Mouse (Mus musculus) forebrain, embryonic 16.5 days (tissue): ENCODE data around the gene Camk2g. TPM values are rescaled to one million over a fixed set of nuclear protein-coding genes. Genes with fewer than 3 reads are reported as not detected.

Experiments
- ATAC-seq: fragments of 200-750 bp; cut with Nextera tagmentation; 2 replicates; pipeline ENCODE4 v1.8.0; 2017; ENCODE audit warnings: mild to moderate bottlenecking, moderate library complexity
- H3K27ac ChIP-seq: fragments of 300-500 bp; sonication (generic); 2 replicates; pipeline ENCODE4 v1.5.1; 2014; ENCODE audit warnings: low read length, control low read depth
- H3K27me3 ChIP-seq: fragments of 300-500 bp; sonication (generic); replicated peaks from 2 replicates; pipeline ENCODE4 v1.6.1; 2014; ENCODE audit warnings: low read length; ENCODE audit not compliant: control insufficient read depth, insufficient read depth
- H3K36me3 ChIP-seq: fragments of 300-500 bp; sonication (generic); 2 replicates; pipeline ENCODE4 v1.6.1; 2014; ENCODE audit not compliant: control insufficient read depth, insufficient read depth
- H3K4me1 ChIP-seq: fragments of 300-500 bp; sonication (generic); replicated peaks from 2 replicates; pipeline ENCODE4 v1.6.1; 2014; ENCODE audit warnings: low read length; ENCODE audit not compliant: control insufficient read depth, insufficient read depth
- H3K4me2 ChIP-seq: fragments of 300-500 bp; sonication (generic); 2 replicates; pipeline ENCODE4 v1.6.1; 2014; ENCODE audit warnings: mild to moderate bottlenecking, low read length, control low read depth
- H3K4me3 ChIP-seq: fragments of 300-500 bp; sonication (generic); replicated peaks from 2 replicates; pipeline ENCODE4 v1.5.1; 2014; ENCODE audit warnings: mild to moderate bottlenecking, low read length, control low read depth
- H3K9ac ChIP-seq: fragments of 300-500 bp; sonication (generic); replicated peaks from 2 replicates; pipeline ENCODE4 v1.6.1; 2014; ENCODE audit warnings: low read depth, low read length, control low read depth
- H3K9me3 ChIP-seq: fragments of 300-500 bp; sonication (generic); 2 replicates; pipeline ENCODE4 v1.6.1; 2016; ENCODE audit warnings: low read length; ENCODE audit not compliant: control insufficient read depth
- WGBS: fragments of 180-500 bp; shearing (Covaris S2); extraction: QIAGEN DNeasy Blood & Tissue Kit; methylation state at CpG from one replicate; pipeline ENCODE4 v1.1.7; 2014; 5-methylcytosine and 5-hydroxymethylcytosine counted together
- polyA plus RNA-seq: library from polyadenylated mRNA; unstranded; fragments of >200 nt; fragmentation: Nextera tagmentation; extraction: Ambion mirVana; gene quantifications from 2 replicates; pipeline ENCODE4 v1.2.1, GENCODE M21; 2015

Camk2g gene
- polyA plus RNA-seq, 1 experiment from 2014 or later, result 123 TPM

DNA sequence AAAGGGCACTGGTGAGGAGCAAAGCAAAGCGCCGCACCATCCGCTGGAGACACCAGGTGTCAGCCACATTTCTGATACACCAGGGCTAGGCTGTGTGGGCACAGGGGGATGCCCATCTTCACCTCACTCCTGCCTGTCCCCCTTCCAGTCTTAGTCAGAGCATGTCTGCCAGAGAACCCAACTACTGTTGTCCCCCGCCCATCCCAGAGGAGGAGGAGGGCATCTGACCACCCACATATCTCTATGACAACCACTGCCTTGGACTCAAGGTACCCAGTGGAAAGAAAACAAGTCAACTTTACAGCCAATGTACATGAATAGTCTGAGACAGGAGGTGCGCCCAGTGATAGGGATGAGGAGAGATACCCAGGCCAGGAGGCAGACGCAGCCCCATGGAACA lies 2.9 kb downstream of the Camk2g start:
- no peak overlapping the region for H3K4me2 ChIP-seq
- H3K9ac ChIP-seq, result no peak overlapping the region
- 94% methylated on average over 6 of the region's 6 CpGs for WGBS
- no peak overlapping the region for H3K4me3 ChIP-seq
- H3K36me3 ChIP-seq, result peaks cover 2% of the 10 kb centered on the region; the same call in 1 of the 2 replicates
- no peaks in the 10 kb centered on the region for H3K27me3 ChIP-seq
- no peak for ATAC-seq
- no peaks in the 10 kb centered on the region for H3K9me3 ChIP-seq
- H3K27ac ChIP-seq, result no peak overlapping the region
- peaks cover 26% of the 10 kb centered on the region for H3K4me1 ChIP-seq

DNA sequence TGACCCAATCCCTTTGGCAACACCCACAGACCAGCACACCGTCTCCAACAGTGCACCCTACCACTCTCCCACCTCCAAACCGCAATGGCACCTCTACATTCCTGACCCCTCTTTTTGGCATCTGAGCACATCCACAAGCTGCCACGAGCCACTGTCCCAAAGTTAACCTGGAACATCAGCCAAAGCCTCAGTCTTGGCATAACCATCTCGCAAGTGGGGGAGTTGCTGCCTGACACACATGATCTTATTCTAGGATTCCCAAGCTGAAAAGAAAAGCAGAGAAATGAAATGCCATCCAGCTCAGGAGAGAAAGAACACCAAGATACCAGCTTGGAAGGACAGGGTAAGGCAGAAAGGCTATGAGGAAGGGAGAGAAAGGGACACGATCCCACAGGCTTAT lies 3.4 kb downstream of the Camk2g start:
- peaks cover 2% of the 10 kb centered on the region; the same call in 1 of the 2 replicates for H3K36me3 ChIP-seq
- no peaks in the 10 kb centered on the region for H3K9me3 ChIP-seq
- no peak overlapping the region for H3K9ac ChIP-seq
- peaks cover 26% of the 10 kb centered on the region for H3K4me1 ChIP-seq
- no peak overlapping the region for H3K4me2 ChIP-seq
- ATAC-seq, result no peak
- H3K4me3 ChIP-seq, result no peak overlapping the region
- no peak overlapping the region for H3K27ac ChIP-seq
- no peaks in the 10 kb centered on the region for H3K27me3 ChIP-seq
- WGBS, result 98% methylated on average over 5 of the region's 5 CpGs

DNA sequence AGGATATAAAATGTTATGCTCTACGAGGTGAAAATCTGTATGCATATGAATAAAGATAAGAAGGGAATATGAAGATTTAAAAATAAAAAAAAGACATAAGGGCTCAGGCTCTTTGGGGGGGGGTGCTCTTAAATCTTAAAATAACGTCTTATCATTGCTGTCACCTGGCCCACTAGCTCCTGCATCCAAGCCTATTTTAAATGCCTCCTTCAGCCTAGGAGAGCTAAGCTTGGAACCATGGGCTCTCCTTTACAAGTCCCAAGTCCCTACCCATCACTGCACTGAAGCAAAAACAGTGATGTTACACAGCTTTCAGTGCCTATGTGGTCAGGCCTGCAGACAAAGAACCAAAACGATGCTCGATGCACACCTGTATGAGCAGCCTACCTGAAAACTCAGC lies 4.3 kb downstream of the Camk2g start:
- H3K27ac ChIP-seq, result no peak overlapping the region
- no peaks in the 10 kb centered on the region for H3K9me3 ChIP-seq
- H3K9ac ChIP-seq, result no peak overlapping the region
- peaks cover 2% of the 10 kb centered on the region; the same call in 1 of the 2 replicates for H3K36me3 ChIP-seq
- H3K4me3 ChIP-seq, result no peak overlapping the region
- H3K4me2 ChIP-seq, result no peak overlapping the region
- H3K4me1 ChIP-seq, result peaks cover 25% of the 10 kb centered on the region
- ATAC-seq, result no peak
- no peaks in the 10 kb centered on the region for H3K27me3 ChIP-seq
- WGBS, result 96% methylated on average over 4 of the region's 4 CpGs

DNA sequence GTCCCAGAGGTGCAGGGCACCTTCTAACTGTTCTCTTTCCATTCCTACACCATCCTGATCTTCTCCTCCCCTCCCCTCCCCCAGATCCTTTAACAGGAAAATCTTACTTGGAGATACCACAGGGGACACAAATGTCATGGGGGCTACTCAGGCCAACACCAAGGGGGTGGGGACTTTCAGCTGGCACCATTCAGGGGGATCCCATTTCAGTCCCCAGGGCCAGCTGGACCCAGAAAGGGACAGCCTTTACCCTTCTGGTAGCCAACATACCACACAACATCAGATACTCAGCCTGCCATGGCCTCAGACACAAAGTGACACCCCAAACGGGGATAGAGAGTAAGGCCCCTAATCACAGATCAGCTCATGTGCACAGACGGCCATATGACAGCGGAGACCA lies 5.7 kb downstream of the Camk2g start:
- no peak for ATAC-seq
- H3K9ac ChIP-seq, result no peak overlapping the region
- H3K9me3 ChIP-seq, result no peaks in the 10 kb centered on the region
- H3K36me3 ChIP-seq, result peaks cover 2% of the 10 kb centered on the region; the same call in 1 of the 2 replicates
- peaks cover 19% of the 10 kb centered on the region for H3K4me1 ChIP-seq
- H3K4me3 ChIP-seq, result no peak overlapping the region
- no peak overlapping the region for H3K27ac ChIP-seq
- no peaks in the 10 kb centered on the region for H3K27me3 ChIP-seq
- no peak overlapping the region for H3K4me2 ChIP-seq
- WGBS, result 84% methylated on average over 3 of the region's 3 CpGs

DNA sequence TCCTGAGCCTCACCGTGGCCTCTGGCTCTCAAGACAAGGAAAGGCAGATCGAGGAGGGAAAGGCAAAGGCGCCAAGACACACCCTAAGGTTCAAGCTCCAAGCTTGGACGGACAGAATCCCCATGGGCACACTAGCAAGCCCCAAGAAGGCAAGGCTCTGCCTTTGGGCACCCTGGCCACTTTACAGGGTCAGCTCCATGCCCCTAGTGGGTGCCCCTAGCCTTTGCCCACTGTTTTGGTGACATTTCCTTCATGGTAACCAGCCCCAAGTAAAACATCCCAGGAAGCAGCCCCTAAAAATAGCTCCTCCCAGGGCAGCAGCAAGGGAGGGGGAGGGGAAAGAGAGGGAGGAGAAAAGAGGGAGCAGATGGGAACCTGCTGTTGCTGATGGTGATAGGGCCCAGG lies 7.3 kb downstream of the Camk2g start:
- Histone ChIP-seq H3K36me3 (peaks cover 4% of the 10 kb centered on the region; the same call in 1 of the 2 replicates), H3K9ac (no peak overlapping the region), H3K27ac (no peak overlapping the region), H3K4me3 (no peak overlapping the region), H3K4me1 (peaks cover 9% of the 10 kb centered on the region), H3K27me3 (no peaks in the 10 kb centered on the region), H3K9me3 (no peaks in the 10 kb centered on the region), H3K4me2 (no peak overlapping the region)
- no peak for ATAC-seq
- WGBS, result 83% methylated on average over 4 of the region's 4 CpGs

DNA sequence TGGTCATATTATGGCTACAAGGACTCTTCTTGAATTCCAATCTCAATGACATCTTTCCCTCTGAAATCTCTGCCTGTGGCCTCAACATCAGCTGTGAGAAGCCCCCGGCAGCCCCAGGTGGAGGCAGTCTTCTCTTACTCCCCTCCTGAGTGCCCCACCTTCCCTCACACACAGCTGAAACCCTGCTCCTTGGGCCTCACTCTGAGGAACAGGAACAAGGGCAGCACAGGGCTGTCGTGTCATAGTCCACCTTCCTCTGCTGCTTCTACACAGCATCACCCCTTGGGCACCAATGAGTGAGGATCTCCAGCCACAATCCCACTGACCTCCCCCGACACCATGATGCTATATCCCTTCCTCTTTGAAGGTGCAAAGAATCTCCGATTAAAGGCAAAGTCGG lies 7.9 kb downstream of the Camk2g start:
- Histone ChIP-seq H3K4me3 (no peak overlapping the region), H3K27ac (no peak overlapping the region), H3K4me1 (peaks cover 9% of the 10 kb centered on the region), H3K4me2 (no peak overlapping the region), H3K9me3 (no peaks in the 10 kb centered on the region), H3K27me3 (no peaks in the 10 kb centered on the region), H3K36me3 (peaks cover 4% of the 10 kb centered on the region; the same call in 1 of the 2 replicates), H3K9ac (no peak overlapping the region)
- no peak for ATAC-seq
- 91% methylated on average over 5 of the region's 5 CpGs for WGBS

DNA sequence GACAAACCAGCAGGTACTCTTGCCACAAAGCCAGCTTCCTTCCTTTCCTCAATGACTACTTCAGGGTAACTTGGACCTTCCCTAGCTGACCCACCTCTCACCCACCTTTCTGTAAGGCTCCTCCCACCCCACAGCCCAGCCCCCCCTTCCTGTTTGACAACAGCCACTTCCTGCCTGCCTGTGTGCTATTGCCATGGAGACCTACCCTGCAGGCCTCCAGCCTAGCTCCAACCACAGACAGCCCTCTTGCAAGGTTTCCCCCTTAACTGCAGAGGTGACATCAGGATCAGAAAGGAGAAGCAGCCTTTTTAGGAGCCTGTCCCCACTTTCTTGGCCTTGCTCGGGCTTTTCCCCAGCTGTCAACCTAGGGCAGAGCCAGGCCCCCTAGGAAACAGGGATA lies 8.7 kb downstream of the Camk2g start:
- 81% methylated on average over 1 of the region's 1 CpGs for WGBS
- Histone ChIP-seq H3K27ac (no peak overlapping the region), H3K4me3 (no peak overlapping the region), H3K4me2 (no peak overlapping the region), H3K36me3 (peaks cover 7% of the 10 kb centered on the region), H3K4me1 (peaks cover 9% of the 10 kb centered on the region), H3K9me3 (no peaks in the 10 kb centered on the region), H3K9ac (no peak overlapping the region), H3K27me3 (no peaks in the 10 kb centered on the region)
- no peak for ATAC-seq

DNA sequence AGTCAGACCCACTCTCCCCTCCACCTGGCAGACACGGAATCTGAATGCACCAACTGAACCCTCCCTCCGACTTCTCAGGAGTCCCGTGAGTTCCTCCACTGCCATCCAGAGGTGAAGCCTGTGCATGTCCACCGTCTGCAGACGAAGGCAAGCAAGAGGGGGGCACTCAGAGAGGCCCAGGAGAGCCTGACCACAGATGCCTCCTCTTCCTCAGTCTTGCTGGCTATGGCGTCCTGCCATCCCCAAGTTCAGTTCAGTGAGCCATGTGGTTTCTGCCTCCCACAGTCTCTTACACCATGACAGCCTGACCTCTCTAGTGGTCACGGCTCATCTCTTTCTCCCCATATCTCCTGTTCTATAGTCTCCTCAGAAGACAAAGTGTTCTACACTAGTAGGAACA lies 9.2 kb downstream of the Camk2g start:
- Histone ChIP-seq H3K27ac (no peak overlapping the region), H3K4me2 (no peak overlapping the region), H3K4me3 (no peak overlapping the region), H3K9me3 (no peaks in the 10 kb centered on the region), H3K27me3 (no peaks in the 10 kb centered on the region), H3K4me1 (peaks cover 9% of the 10 kb centered on the region), H3K36me3 (peaks cover 7% of the 10 kb centered on the region), H3K9ac (no peak overlapping the region)
- 82% methylated on average over 7 of the region's 7 CpGs for WGBS
- no peak for ATAC-seq

DNA sequence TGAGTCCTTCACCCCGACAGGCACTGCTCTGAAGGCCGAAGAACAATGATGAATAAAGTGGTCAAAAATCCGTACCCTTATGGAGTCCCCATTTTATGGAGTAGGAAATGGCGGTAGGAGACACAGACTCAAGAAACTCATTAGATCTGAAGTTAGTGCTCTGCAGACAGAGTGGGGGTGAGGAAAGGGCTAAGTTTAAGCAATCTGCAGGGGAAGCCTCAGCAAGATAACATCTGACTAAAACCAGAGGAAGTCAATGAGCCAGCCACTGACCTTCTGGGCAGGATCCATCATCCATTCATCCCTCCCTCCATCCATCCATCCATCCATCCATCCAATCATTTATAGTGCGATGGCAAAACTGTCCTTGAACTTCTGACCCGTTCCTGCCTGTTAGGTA lies 10.4 kb downstream of the Camk2g start:
- Histone ChIP-seq H3K4me3 (no peak overlapping the region), H3K4me2 (no peak overlapping the region), H3K4me1 (peaks cover 9% of the 10 kb centered on the region), H3K9me3 (no peaks in the 10 kb centered on the region), H3K27ac (no peak overlapping the region), H3K27me3 (no peaks in the 10 kb centered on the region), H3K9ac (no peak overlapping the region), H3K36me3 (peaks cover 7% of the 10 kb centered on the region)
- WGBS, result 86% methylated on average over 6 of the region's 6 CpGs
- ATAC-seq, result no peak

DNA sequence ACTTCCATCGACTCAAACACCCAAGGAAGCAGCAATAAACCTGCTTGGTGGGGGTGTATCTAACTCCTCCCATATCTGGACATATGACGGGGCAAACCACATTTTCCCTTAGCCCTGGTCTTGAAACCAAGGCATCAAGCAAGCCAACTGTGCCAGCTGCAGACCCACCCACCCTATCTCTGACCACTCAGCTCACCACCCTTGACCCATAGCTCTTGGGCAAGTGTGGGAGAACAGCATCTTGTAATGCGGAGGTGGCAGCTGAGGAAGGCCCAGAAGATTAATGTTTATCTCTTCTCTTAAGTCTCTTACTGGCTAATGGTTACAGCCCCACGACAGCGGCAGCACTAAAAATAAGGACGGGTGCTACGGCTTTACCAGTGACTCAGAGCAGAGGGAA lies 11.0 kb downstream of the Camk2g start:
- no peak overlapping the region for H3K27ac ChIP-seq
- H3K36me3 ChIP-seq, result peaks cover 7% of the 10 kb centered on the region
- H3K4me3 ChIP-seq, result no peak overlapping the region
- peaks cover 9% of the 10 kb centered on the region for H3K4me1 ChIP-seq
- no peaks in the 10 kb centered on the region for H3K9me3 ChIP-seq
- ATAC-seq, result no peak
- no peak overlapping the region for H3K9ac ChIP-seq
- WGBS, result 92% methylated on average over 7 of the region's 7 CpGs
- H3K27me3 ChIP-seq, result no peaks in the 10 kb centered on the region
- no peak overlapping the region for H3K4me2 ChIP-seq
